Mouse (Mus musculus) adrenal gland, adult 8-10 months (tissue): Measurements from ENCODE around the gene Rffl. TPM values are rescaled to one million over a fixed set of nuclear protein-coding genes. Genes with fewer than 3 reads are reported as not detected.
A peak's percentile ranks its signal among the peaks of the same experiment; 100 is the strongest.

Source experiments
- DNase-seq: peaks from one replicate; pipeline ENCODE4 v3.0.0; 2022
- total RNA-seq, 4 experiments: library from RNA; stranded (reverse); gene quantifications; 2 replicates each; pipeline ENCODE4 v1.2.4; 2022

Gene Rffl
- total RNA-seq, 4 experiments from 2014 or later, result 9.0 to 12.4 (median 10.5) TPM

DNA sequence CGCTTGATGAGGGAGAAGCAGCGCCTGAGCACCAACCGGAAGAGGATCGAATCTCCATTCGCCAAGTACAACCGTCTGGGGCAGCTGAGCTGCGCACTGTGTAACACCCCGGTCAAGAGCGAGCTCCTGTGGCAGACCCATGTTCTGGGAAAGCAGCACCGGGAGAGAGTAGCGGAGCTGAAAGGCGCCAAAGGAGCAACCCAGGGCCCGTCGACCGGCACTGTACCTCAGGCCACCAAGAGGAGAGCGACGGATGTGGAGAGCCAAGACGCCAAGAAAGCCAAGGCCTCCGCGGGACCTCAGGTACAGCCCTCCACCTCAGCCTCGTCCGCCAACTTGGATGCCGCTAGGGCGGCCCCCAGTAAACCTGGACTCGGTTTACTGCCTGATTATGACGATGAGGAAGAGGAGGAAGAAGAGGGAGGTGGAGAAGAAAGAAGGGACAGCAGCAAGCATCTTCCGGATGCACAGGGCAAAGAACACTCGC, 106.5 kb downstream of the Rffl start:
- no peak for DNase-seq

DNA sequence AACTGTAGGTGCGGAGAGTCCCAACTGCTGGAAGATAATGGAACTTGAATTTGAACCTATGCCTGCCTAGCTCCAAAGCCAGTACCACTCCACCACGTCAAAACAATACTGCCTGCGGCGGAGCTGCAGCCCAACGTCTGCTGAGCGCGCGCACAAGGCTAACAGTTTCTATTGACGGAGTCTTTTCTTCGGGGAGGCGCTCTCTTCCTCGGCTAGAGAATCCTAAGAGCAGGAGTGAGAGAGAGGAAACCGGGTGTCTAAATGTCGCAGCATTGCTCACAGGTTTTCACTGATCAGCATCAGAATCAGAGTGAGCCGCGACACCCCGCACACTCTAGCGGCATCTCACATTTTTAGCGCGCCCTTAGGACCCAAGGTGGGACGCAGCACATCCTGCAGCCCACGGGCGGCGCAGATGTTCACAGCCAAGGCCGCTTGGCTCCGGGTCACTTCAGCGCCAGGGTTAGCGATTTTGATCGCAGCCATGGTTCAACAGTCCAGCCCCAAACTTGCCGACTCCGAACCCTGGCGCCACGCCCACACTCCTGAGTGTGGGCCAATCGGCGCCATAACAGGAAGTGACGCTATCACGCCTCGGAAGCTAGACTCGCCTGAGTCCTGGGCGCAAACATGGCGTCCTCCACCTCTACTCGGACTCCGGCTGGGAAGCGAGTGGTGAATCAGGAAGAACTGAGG, 107.1 kb downstream of the Rffl start, which contains the start of the genes Cct6b and Zfp830:
Gene Cct6b (minus strand): TSS at position 580 of the 696 bp plus-strand sequence.
Gene Zfp830 (plus strand): TSS at position 604 of the 696 bp plus-strand sequence.
- DNase-seq, result peak; percentile 92

DNA sequence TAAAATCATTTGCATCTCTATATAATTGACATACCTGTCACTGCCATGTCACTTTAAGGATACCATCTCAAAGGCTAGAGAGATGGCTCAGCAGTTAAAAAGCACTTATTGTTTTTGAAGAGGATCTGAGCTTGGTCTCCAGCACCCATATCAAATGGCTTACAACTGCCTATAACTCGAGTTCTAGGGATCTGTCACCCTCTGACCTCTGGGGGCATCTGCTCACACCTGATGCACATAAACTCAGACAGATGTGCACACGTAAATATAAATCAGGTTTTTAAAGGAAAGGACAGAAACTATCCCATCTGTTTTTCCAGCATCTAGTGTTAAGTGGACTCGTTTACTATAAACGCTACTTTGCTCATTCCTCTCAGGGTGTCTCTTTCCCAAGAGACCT, 107.7 kb downstream of the Rffl start:
- DNase-seq, result no peak

DNA sequence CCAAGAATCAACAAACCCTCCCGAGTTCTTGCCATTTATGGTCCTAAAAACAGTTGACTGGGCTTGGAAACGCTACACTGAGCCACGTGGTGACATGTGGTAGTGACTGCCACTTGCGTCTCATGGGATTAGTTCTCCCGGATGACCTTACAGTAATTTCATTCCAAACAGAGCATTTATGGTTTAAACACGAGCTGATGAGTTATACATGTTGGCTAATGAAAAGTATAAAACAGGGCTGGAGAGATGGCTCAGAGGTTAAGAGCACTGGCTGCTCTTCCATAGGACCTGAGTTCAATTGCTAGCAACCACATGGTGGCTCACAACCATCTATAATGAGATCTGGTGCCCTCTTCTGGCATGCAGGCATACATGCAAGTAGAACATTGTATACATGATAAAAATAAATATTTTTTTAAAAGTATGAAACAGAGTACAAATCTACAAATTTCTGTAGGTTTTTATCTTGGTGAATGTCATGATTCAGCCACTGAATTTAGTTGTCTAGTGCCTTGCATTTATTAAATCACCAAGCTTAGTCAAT, 108.7 kb downstream of the Rffl start:
- no peak for DNase-seq

DNA sequence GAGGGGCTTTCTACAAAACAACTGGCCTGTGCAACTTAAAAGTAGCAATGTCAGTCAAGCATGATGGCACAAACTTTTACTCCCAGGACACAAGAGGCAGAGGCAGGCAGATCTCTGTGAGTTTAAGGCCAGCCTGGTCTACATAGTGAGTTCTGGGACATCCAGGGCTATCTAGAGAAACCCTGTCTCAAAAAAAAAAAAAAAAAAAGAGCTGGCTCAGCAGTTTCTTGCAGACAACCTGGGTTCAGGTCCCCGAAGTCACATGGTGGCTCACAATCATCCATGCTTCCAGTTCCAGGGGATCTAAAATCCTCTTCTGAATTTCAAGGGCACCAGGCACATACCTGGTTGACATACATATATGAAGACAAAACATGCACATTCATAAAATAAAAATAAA, 115.1 kb downstream of the Rffl start:
- no peak for DNase-seq

Other genes starting within 250 kb of the Rffl start
- 1 to 10 TPM in 3 of 4 experiments, under 1 TPM in 1; 0.87 to 2.0 (median 1.3) TPM for gene Cct6b, start 106.9 kb downstream of the Rffl start, total RNA-seq
- 10 to 100 TPM; 15.0 to 21.3 (median 16.7) TPM for gene Zfp830, start 106.9 kb downstream of the Rffl start, total RNA-seq
- gene Lig3, start 90.1 kb downstream of the Rffl start, total RNA-seq, result 10 to 100 TPM; 22.5 to 34.6 (median 23.4) TPM
- gene Rad51d, start 19.4 kb upstream of the Rffl start, total RNA-seq, result 10 to 100 TPM; 13.4 to 20.9 (median 18.1) TPM
- under 1 TPM in 3 of 4 experiments, not detected in 1; 0.14 to 0.43 (median 0.35) TPM for gene Fndc8, start 20.9 kb upstream of the Rffl start, total RNA-seq
- gene Nle1, start 37.2 kb upstream of the Rffl start, total RNA-seq, result 10 to 100 TPM; 21.8 to 32.6 (median 26.9) TPM
- 1 to 10 TPM; 6.1 to 9.6 (median 7.4) TPM for gene Unc45b, start 39.3 kb upstream of the Rffl start, total RNA-seq
- 10 to 100 TPM; 23.4 to 47.5 (median 37.3) TPM for gene Slfn5, start 80.1 kb upstream of the Rffl start, total RNA-seq
- 10 to 100 TPM in 2 of 4 experiments, 1 to 10 TPM in 2; 7.4 to 11.7 (median 9.1) TPM for gene Slfn9, start 120.6 kb upstream of the Rffl start, total RNA-seq
- gene Slfn8, start 149.6 kb upstream of the Rffl start, total RNA-seq, result 1 to 10 TPM; 1.9 to 5.4 (median 3.5) TPM
- gene Slfn2, start 193.9 kb upstream of the Rffl start, total RNA-seq, result 1 to 10 TPM; 4.8 to 7.0 (median 6.1) TPM
- gene Slfn1, start 245.6 kb upstream of the Rffl start, total RNA-seq, result under 1 TPM; 0.14 to 0.38 (median 0.24) TPM